Mouse (Mus musculus) inflammation-experienced regulatory T-cells (primary cell): ENCODE measurements around the gene Samd8. TPM values are rescaled to one million over a fixed set of nuclear protein-coding genes. Genes with fewer than 3 reads are reported as not detected.

Source experiments
- polyA plus RNA-seq, 2 experiments: library from polyadenylated mRNA; unstranded; fragments of 100-300 nt; shearing (Covaris generic); gene quantifications; one replicate each; pipeline ENCODE4 v1.2.1; 2017

Samd8 gene
- polyA plus RNA-seq, result 1 to 10 TPM; 6.5 to 9.2 TPM

GRCm38 (mm10) chr14:21750008-21750880 is at the start of gene Samd8:
Gene Samd8 (plus strand): TSS chr14:21750531.

GRCm38 (mm10) chr14:21714486-21714885 is 35.8 kb upstream of the Samd8 start, which contains the start of gene Dupd1:
Gene Dupd1 (minus strand): TSS chr14:21714576.

GRCm38 (mm10) chr14:21750881-21751542 is 681 bp downstream of the Samd8 start, which contains the start of gene Dusp13:
Gene Dusp13 (minus strand): TSS chr14:21751181.

GRCm38 (mm10) chr14:21824938-21825337 is 74.6 kb downstream of the Samd8 start, which contains the start of gene Vdac2:
Gene Vdac2 (plus strand): TSS chr14:21825238.

Other genes starting within 250 kb of the Samd8 start
- not detected for gene Dupd1, start 36.0 kb upstream of the Samd8 start, polyA plus RNA-seq
- 1 to 10 TPM in 1 of 2 experiments, under 1 TPM in 1; 0.72 to 3.1 TPM for gene Dusp13, start 650 bp downstream of the Samd8 start, polyA plus RNA-seq
- gene Vdac2, start 74.7 kb downstream of the Samd8 start, polyA plus RNA-seq, result 100 to 1,000 TPM; 143 to 179 TPM
- 10 to 100 TPM; 31.7 to 32.6 TPM for gene Comtd1, start 98.4 kb downstream of the Samd8 start, polyA plus RNA-seq
- gene Zfp503, start 239.1 kb downstream of the Samd8 start, polyA plus RNA-seq, result under 1 TPM; 0.06 to 0.09 TPM